Mouse (Mus musculus): ENCODE measurements around the gene Smu1. TPM values are rescaled to one million over a fixed set of nuclear protein-coding genes. Genes with fewer than 3 reads are reported as not detected.

The Smu1 gene
- total and polyA plus RNA-seq, 2 experiments from 2014 or later: 56.4 to 73.6 TPM

- H3K36me3 ChIP-seq (replicated peaks; ENCODE audit: control insufficient read depth, insufficient read depth, low read length): no peaks in the 10 kb centered on the region
- H3K9ac ChIP-seq (replicated peaks; ENCODE audit: low read depth, low read length): peak within 1 kb of the TSS; percentile 60
- H3K4me1 ChIP-seq (ENCODE audit: control insufficient read depth, insufficient read depth): peaks cover 16% of the 10 kb centered on the region
- H3K4me2 ChIP-seq (ENCODE audit: low read depth, low read length): peak within 1 kb of the TSS; percentile 68
- no peaks in the 10 kb centered on the region for H3K9me3 ChIP-seq (replicated peaks; ENCODE audit: control insufficient read depth, low read length)
- no peaks in the 10 kb centered on the region for H3K27me3 ChIP-seq (ENCODE audit: control insufficient read depth, insufficient read depth, low read length)
- H3K4me3 ChIP-seq (ENCODE audit: low read depth, low read length): peak within 1 kb of the TSS; percentile 61
- peak within 1 kb of the TSS; percentile 92 for H3K27ac ChIP-seq (ENCODE audit: low read depth)
- TF ChIP-seq CTCF (IDR thresholded peaks at IDR 0.05; ENCODE audit: low read depth): no peak
- TF ChIP-seq EP300 (IDR thresholded peaks at IDR 0.05; ENCODE audit: low read depth): no peak; the same call in 1 of the 2 replicates
- DNase-seq (ENCODE audit: low spot score): peak; percentile 94
- ATAC-seq (ENCODE audit: insufficient read depth, low read depth): peak; percentile 91
- WGBS: under 1% methylated on average over 42 of the region's 42 CpGs
Observed at GRCm38 (mm10) chr4:40702797-40703709, 54.7 kb downstream of the Smu1 start, which contains the start of gene Aptx. Gene Aptx (minus strand): TSS chr4:40703194.

- ATAC-seq (ENCODE audit: insufficient read depth, low read depth) (no peak), DNase-seq (ENCODE audit: low spot score) (no peak)
- Histone ChIP-seq H3K4me1 (ENCODE audit: control insufficient read depth, insufficient read depth) (peaks cover 16% of the 10 kb centered on the region), H3K9me3 (replicated peaks; ENCODE audit: control insufficient read depth, low read length) (no peaks in the 10 kb centered on the region), H3K36me3 (replicated peaks; ENCODE audit: control insufficient read depth, insufficient read depth, low read length) (no peaks in the 10 kb centered on the region; the same call in 1 of the 2 replicates), H3K27ac (ENCODE audit: low read depth) (peak overlapping the region; percentile 92; the same call in 1 of the 2 replicates), H3K4me2 (ENCODE audit: low read depth, low read length) (peak overlapping the region; percentile 68), H3K4me3 (ENCODE audit: low read depth, low read length) (peak overlapping the region; percentile 61), H3K27me3 (ENCODE audit: control insufficient read depth, insufficient read depth, low read length) (no peaks in the 10 kb centered on the region), H3K9ac (replicated peaks; ENCODE audit: low read depth, low read length) (no peak overlapping the region)
- TF ChIP-seq EP300 (IDR thresholded peaks at IDR 0.05; ENCODE audit: low read depth): no peak
- WGBS: 82% methylated on average over 3 of the region's 3 CpGs
Observed at GRCm38 (mm10) chr4:40701796-40702195, 55.9 kb downstream of the Smu1 start.

GRCm38 (mm10) chr4:40700216-40700615, 57.5 kb downstream of the Smu1 start:
- WGBS: 69% methylated on average over 8 of the region's 8 CpGs
- H3K9me3 ChIP-seq (replicated peaks; ENCODE audit: control insufficient read depth, low read length): no peaks in the 10 kb centered on the region
- H3K4me1 ChIP-seq (ENCODE audit: control insufficient read depth, insufficient read depth): peaks cover 16% of the 10 kb centered on the region
- H3K4me3 ChIP-seq (ENCODE audit: low read depth, low read length): no peak overlapping the region
- no peaks in the 10 kb centered on the region for H3K27me3 ChIP-seq (ENCODE audit: control insufficient read depth, insufficient read depth, low read length)
- H3K27ac ChIP-seq (ENCODE audit: low read depth): no peak overlapping the region
- H3K4me2 ChIP-seq (ENCODE audit: low read depth, low read length): no peak overlapping the region
- DNase-seq (ENCODE audit: low spot score): no peak
- no peak overlapping the region for H3K9ac ChIP-seq (replicated peaks; ENCODE audit: low read depth, low read length)
- TF ChIP-seq CTCF (IDR thresholded peaks at IDR 0.05; ENCODE audit: low read depth) (no peak), EP300 (IDR thresholded peaks at IDR 0.05; ENCODE audit: low read depth) (no peak)
- ATAC-seq (ENCODE audit: insufficient read depth, low read depth): no peak
- peaks cover 7% of the 10 kb centered on the region for H3K36me3 ChIP-seq (replicated peaks; ENCODE audit: control insufficient read depth, insufficient read depth, low read length)

- no peak overlapping the region for H3K27ac ChIP-seq (ENCODE audit: low read depth)
- ATAC-seq (ENCODE audit: insufficient read depth, low read depth): no peak
- DNase-seq (ENCODE audit: low spot score): no peak
- no peak overlapping the region for H3K4me3 ChIP-seq (ENCODE audit: low read depth, low read length)
- peaks cover 36% of the 10 kb centered on the region for H3K36me3 ChIP-seq (replicated peaks; ENCODE audit: control insufficient read depth, insufficient read depth, low read length)
- no peaks in the 10 kb centered on the region for H3K9me3 ChIP-seq (replicated peaks; ENCODE audit: control insufficient read depth, low read length)
- TF ChIP-seq CTCF (IDR thresholded peaks at IDR 0.05; ENCODE audit: low read depth) (no peak), EP300 (IDR thresholded peaks at IDR 0.05; ENCODE audit: low read depth) (no peak)
- peaks cover 5% of the 10 kb centered on the region for H3K4me1 ChIP-seq (ENCODE audit: control insufficient read depth, insufficient read depth)
- no peak overlapping the region for H3K9ac ChIP-seq (replicated peaks; ENCODE audit: low read depth, low read length)
- no peak overlapping the region for H3K4me2 ChIP-seq (ENCODE audit: low read depth, low read length)
- no peaks in the 10 kb centered on the region for H3K27me3 ChIP-seq (ENCODE audit: control insufficient read depth, insufficient read depth, low read length)
- WGBS: 77% methylated on average over 7 of the region's 7 CpGs
Observed at GRCm38 (mm10) chr4:40697059-40697458, 60.7 kb downstream of the Smu1 start.

GRCm38 (mm10) chr4:40691100-40691499, 66.6 kb downstream of the Smu1 start:
- ATAC-seq (ENCODE audit: insufficient read depth, low read depth) (no peak), DNase-seq (ENCODE audit: low spot score) (no peak)
- no peak overlapping the region for H3K27ac ChIP-seq (ENCODE audit: low read depth)
- no peak overlapping the region for H3K4me3 ChIP-seq (ENCODE audit: low read depth, low read length)
- H3K9me3 ChIP-seq (replicated peaks; ENCODE audit: control insufficient read depth, low read length): no peaks in the 10 kb centered on the region
- H3K36me3 ChIP-seq (replicated peaks; ENCODE audit: control insufficient read depth, insufficient read depth, low read length): peaks cover 79% of the 10 kb centered on the region
- H3K27me3 ChIP-seq (ENCODE audit: control insufficient read depth, insufficient read depth, low read length): no peaks in the 10 kb centered on the region
- no peak overlapping the region for H3K4me2 ChIP-seq (ENCODE audit: low read depth, low read length)
- no peaks in the 10 kb centered on the region for H3K4me1 ChIP-seq (ENCODE audit: control insufficient read depth, insufficient read depth)
- TF ChIP-seq CTCF (IDR thresholded peaks at IDR 0.05; ENCODE audit: low read depth) (no peak), EP300 (IDR thresholded peaks at IDR 0.05; ENCODE audit: low read depth) (no peak)
- WGBS: 86% methylated on average over 11 of the region's 11 CpGs
- no peak overlapping the region for H3K9ac ChIP-seq (replicated peaks; ENCODE audit: low read depth, low read length)

MicroRNA genes within 50 kb of the gene (microRNA counts, 519-probe panel; counts per million panel counts)
- not detected for microRNA mmu-miR-207

Small RNA genes within 50 kb of the gene (microRNA-seq; reads per million reads assigned to microRNA genes)
- not detected for gene Mir207

Other genes starting within 250 kb of the Smu1 start
- gene Aptx, start 54.7 kb downstream of the Smu1 start, total RNA-seq (2014; rRNA removed; ENCODE audit: low replicate concordance): 4.5 and 18.9 TPM in 2 replicates
- 28.1 and 29.9 TPM in 2 replicates for gene Aptx, start 54.7 kb downstream of the Smu1 start, polyA plus RNA-seq (2015; fragmentation: Nextera tagmentation; extraction: Ambion mirVana)
- 20.9 and 27.7 TPM in 2 replicates for gene Dnaja1, start 35.8 kb downstream of the Smu1 start, total RNA-seq (2014; rRNA removed; ENCODE audit: low replicate concordance)
- gene Dnaja1, start 35.8 kb downstream of the Smu1 start, polyA plus RNA-seq (2015; fragmentation: Nextera tagmentation; extraction: Ambion mirVana): 200 and 206 TPM in 2 replicates
- 125 and 129 TPM in 2 replicates for gene B4galt1, start 96.1 kb upstream of the Smu1 start, total RNA-seq (2014; rRNA removed; ENCODE audit: low replicate concordance)
- 49.6 and 50.3 TPM in 2 replicates for gene B4galt1, start 96.1 kb upstream of the Smu1 start, polyA plus RNA-seq (2015; fragmentation: Nextera tagmentation; extraction: Ambion mirVana)
- 2.7 TPM in 1 of 2 replicates, not detected in the other for gene Spink4, start 162.1 kb upstream of the Smu1 start, total RNA-seq (2014; rRNA removed; ENCODE audit: low replicate concordance)
- gene Spink4, start 162.1 kb upstream of the Smu1 start, polyA plus RNA-seq (2015; fragmentation: Nextera tagmentation; extraction: Ambion mirVana): 7.7 and 7.8 TPM in 2 replicates
- gene Bag1, start 190.4 kb upstream of the Smu1 start, total RNA-seq (2014; rRNA removed; ENCODE audit: low replicate concordance): 77.3 and 98.8 TPM in 2 replicates
- gene Bag1, start 190.4 kb upstream of the Smu1 start, polyA plus RNA-seq (2015; fragmentation: Nextera tagmentation; extraction: Ambion mirVana): 213 and 222 TPM in 2 replicates
- 17.7 and 26.8 TPM in 2 replicates for gene Chmp5, start 190.5 kb upstream of the Smu1 start, total RNA-seq (2014; rRNA removed; ENCODE audit: low replicate concordance)
- gene Chmp5, start 190.5 kb upstream of the Smu1 start, polyA plus RNA-seq (2015; fragmentation: Nextera tagmentation; extraction: Ambion mirVana): 72.3 and 77.3 TPM in 2 replicates
- 32.5 and 40.0 TPM in 2 replicates for gene Nfx1, start 213.0 kb upstream of the Smu1 start, total RNA-seq (2014; rRNA removed; ENCODE audit: low replicate concordance)
- gene Nfx1, start 213.0 kb upstream of the Smu1 start, polyA plus RNA-seq (2015; fragmentation: Nextera tagmentation; extraction: Ambion mirVana): 27.2 and 27.6 TPM in 2 replicates

Measured in heart, postnatal 0 days (tissue).